Mouse (Mus musculus) liver, postnatal 0 days (tissue): ENCODE measurements around the gene Ulk2. TPM values are rescaled to one million over a fixed set of nuclear protein-coding genes. Genes with fewer than 3 reads are reported as not detected.

Source experiments
- ATAC-seq: fragments of 200-750 bp; cut with Nextera tagmentation; 2 replicates; pipeline ENCODE4 v1.8.0; 2017; ENCODE audit warnings: mild to moderate bottlenecking, moderate library complexity
- DNase-seq: peaks from one replicate; pipeline ENCODE4 v3.0.0-alpha.2; 2016
- H3K27ac ChIP-seq: fragments of 300-500 bp; sonication (generic); 2 replicates; pipeline ENCODE4 v1.5.1; 2014; ENCODE audit warnings: antibody characterized with exemption, moderate library complexity, mild to moderate bottlenecking, low read depth
- H3K27me3 ChIP-seq: fragments of 300-500 bp; sonication (generic); 2 replicates; pipeline ENCODE4 v1.6.1; 2014; ENCODE audit warnings: low read length, control low read depth, mixed read lengths; ENCODE audit not compliant: insufficient read depth
- H3K36me3 ChIP-seq: fragments of 300-500 bp; sonication (generic); replicated peaks from 2 replicates; pipeline ENCODE4 v1.6.1; 2014; ENCODE audit warnings: mild to moderate bottlenecking, control low read depth, low read length, moderate library complexity, mixed read lengths; ENCODE audit not compliant: insufficient read depth
- H3K4me1 ChIP-seq: fragments of 300-500 bp; sonication (generic); 2 replicates; pipeline ENCODE4 v1.6.1; 2014; ENCODE audit warnings: antibody characterized with exemption, mild to moderate bottlenecking, control low read depth; ENCODE audit not compliant: insufficient read depth
- H3K4me2 ChIP-seq: fragments of 300-500 bp; sonication (generic); 2 replicates; pipeline ENCODE4 v1.6.1; 2014; ENCODE audit warnings: low read depth, mild to moderate bottlenecking, low read length, moderate library complexity, mixed read lengths
- H3K4me3 ChIP-seq: fragments of 300-500 bp; sonication (generic); 2 replicates; pipeline ENCODE4 v1.5.1; 2014; ENCODE audit warnings: low read depth, low read length
- H3K9ac ChIP-seq: fragments of 300-500 bp; sonication (generic); replicated peaks from 2 replicates; pipeline ENCODE4 v1.6.1; 2014; ENCODE audit warnings: mild to moderate bottlenecking, moderate library complexity
- H3K9me3 ChIP-seq: fragments of 300-500 bp; sonication (generic); 2 replicates; pipeline ENCODE4 v1.6.1; 2016; ENCODE audit warnings: mild to moderate bottlenecking, control low read depth, low read length, mixed read lengths
- CTCF ChIP-seq: sonication (generic); IDR thresholded peaks from 2 replicates; pipeline ENCODE4 v1.5.1; 2016; ENCODE audit warnings: antibody characterized with exemption, low read depth
- EP300 ChIP-seq: IDR thresholded peaks from 2 replicates; pipeline ENCODE4 v1.6.1; 2016; ENCODE audit warnings: antibody characterized with exemption, low read depth, mild to moderate bottlenecking
- WGBS: fragments of 180-500 bp; shearing (Covaris S2); extraction: QIAGEN DNeasy Blood & Tissue Kit; methylation state at CpG from one replicate; pipeline ENCODE4 v1.1.7; 2014; ENCODE audit not compliant: insufficient replicate concordance; 5-methylcytosine and 5-hydroxymethylcytosine counted together
- polyA plus RNA-seq: library from polyadenylated mRNA; unstranded; fragments of >200 nt; fragmentation: Nextera tagmentation; extraction: Ambion mirVana; gene quantifications from 2 replicates; pipeline ENCODE4 v1.2.1, GENCODE M21; 2015

Ulk2 gene
- polyA plus RNA-seq, 1 experiment from 2014 or later, result 4.8 TPM

DNA sequence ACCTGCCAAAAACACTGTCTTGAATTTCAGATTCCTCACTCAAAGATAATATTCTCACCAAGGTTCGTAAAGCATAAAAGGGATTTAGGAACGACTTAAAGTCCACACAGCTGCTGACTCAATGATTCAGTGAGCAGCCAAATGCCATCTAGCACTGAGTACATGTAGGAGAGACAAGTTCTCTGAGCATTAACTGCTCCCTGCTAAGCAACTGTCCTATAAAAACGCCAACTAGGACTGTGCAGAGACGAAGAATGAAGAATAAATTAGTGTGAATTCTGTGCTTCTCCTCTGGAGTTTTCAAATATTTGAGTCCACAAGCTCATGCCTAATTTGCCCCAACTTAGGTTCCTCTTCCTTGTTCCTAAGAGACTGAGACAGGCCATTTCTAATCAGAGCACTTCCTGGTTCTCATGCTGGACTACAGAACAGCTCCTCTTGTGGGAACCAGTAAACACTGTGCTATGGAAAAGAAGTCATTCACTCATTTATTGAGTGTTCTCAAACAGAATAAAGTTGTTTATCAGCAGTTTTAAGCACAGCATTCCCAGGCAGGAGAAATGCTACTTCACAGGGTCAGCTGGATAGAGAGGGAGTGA lies 80.2 kb downstream of the Ulk2 start:
- H3K9me3 ChIP-seq, result no peaks in the 10 kb centered on the region
- no peak overlapping the region for H3K9ac ChIP-seq
- no peaks in the 10 kb centered on the region for H3K27me3 ChIP-seq
- H3K36me3 ChIP-seq, result peaks cover 23% of the 10 kb centered on the region
- TF ChIP-seq EP300 (no peak), CTCF (no peak)
- H3K4me3 ChIP-seq, result no peak overlapping the region
- no peak overlapping the region for H3K4me2 ChIP-seq
- WGBS, result 75% methylated on average over 4 of the region's 4 CpGs
- H3K4me1 ChIP-seq, result no peaks in the 10 kb centered on the region
- DNase-seq (no peak), ATAC-seq (no peak)
- 0 out of 2 replicates have a peak overlapping the region, but pooled peaks have one; percentile 1 for H3K27ac ChIP-seq

DNA sequence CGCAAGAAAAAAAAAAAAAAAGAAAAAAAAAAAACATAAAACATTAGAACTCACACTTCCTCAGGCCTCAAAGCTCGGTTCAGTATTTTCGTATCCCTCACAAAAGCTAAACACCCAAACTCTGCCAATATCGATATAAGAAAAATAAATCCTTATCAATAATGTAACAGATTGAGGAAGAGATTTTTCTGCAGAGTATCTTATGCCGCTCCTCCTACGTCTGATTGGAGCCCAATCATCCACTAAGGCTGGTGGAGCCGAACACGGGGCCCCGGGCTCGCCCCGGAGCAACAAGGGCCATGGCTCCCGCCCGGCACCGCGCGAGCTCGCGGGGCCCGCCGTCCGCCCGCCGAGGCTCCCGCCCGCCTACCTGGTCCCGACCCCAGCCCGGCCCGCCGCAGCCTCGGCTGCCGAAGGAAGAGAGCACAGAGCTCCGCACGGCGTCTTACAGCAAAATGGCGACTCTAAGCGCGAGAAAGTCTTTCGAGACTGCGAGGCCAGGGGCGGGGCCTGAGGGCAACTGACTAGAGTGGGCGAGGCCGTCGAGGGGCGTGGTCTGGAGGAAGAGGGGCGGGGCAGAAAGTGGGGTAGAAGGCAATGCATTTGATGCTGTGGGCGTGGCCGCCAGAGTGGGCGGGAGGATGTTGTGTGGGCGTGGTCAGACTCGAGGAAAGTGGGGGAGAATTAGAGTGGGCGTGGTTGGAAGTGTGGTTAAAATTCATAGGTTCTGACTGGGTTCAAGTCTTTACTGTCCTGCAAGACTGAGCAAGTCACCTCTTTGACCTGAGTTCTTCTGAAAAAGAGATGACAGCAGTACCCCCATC lies 93.1 kb downstream of the Ulk2 start, which contains the start of gene Prpsap2:
Gene Prpsap2, minus strand, starts transcription at position 505 of the 824 bp plus-strand sequence.
- peak within 1 kb of the TSS; percentile 85 for H3K9ac ChIP-seq
- no peaks in the 10 kb centered on the region for H3K27me3 ChIP-seq
- TF ChIP-seq CTCF, result no peak
- TF ChIP-seq EP300, result no peak
- peaks cover 9% of the 10 kb centered on the region; the same call in 1 of the 2 replicates for H3K4me1 ChIP-seq
- H3K36me3 ChIP-seq, result no peaks in the 10 kb centered on the region
- H3K27ac ChIP-seq, result peak within 1 kb of the TSS; percentile 97
- peak; percentile 100 for DNase-seq
- H3K4me2 ChIP-seq, result peak within 1 kb of the TSS; percentile 80
- H3K4me3 ChIP-seq, result peak within 1 kb of the TSS; percentile 79
- no peaks in the 10 kb centered on the region for H3K9me3 ChIP-seq
- under 1% methylated on average over 50 of the region's 51 CpGs for WGBS
- peak; percentile 97 for ATAC-seq

DNA sequence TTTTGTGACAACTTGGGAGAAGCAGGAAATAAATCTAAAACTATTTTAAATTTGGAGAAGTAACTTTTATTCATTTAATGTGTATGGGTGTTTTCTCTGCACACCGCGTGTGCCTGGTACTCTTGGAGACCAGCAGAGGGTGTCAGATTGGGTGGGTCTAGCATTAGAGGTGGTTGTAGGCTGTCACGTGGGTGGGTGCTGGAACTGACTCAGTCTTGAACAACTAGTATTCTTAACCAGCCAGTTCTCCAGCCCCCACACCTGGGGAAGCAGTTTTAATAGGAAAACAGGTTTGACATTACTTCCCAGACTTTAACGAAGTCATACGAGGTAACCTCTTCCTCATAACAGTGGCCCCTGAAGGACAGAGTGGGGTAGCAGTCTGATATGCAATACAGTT lies 94.4 kb downstream of the Ulk2 start:
- Histone ChIP-seq H3K9me3 (no peaks in the 10 kb centered on the region), H3K27me3 (no peaks in the 10 kb centered on the region), H3K9ac (no peak overlapping the region), H3K4me1 (peaks cover 11% of the 10 kb centered on the region; the same call in 1 of the 2 replicates), H3K4me3 (0 out of 2 replicates have a peak overlapping the region, but pooled peaks have one; percentile 79), H3K4me2 (peak overlapping the region; percentile 80), H3K27ac (no peak overlapping the region), H3K36me3 (no peaks in the 10 kb centered on the region)
- TF ChIP-seq CTCF, result peak; percentile 37
- no peak for TF ChIP-seq EP300
- 50% methylated on average over 5 of the region's 5 CpGs for WGBS
- peak; percentile 24 for DNase-seq
- no peak for ATAC-seq

- Histone ChIP-seq H3K27ac (no peak overlapping the region), H3K9me3 (no peaks in the 10 kb centered on the region), H3K36me3 (peaks cover 11% of the 10 kb centered on the region), H3K4me3 (no peak overlapping the region), H3K4me2 (no peak overlapping the region), H3K27me3 (no peaks in the 10 kb centered on the region), H3K9ac (no peak overlapping the region), H3K4me1 (peaks cover 11% of the 10 kb centered on the region; the same call in 1 of the 2 replicates)
- TF ChIP-seq CTCF (no peak), EP300 (no peak)
- ATAC-seq, result no peak
- WGBS, result 77% methylated on average over 2 of the region's 2 CpGs
- no peak for DNase-seq
These were observed 97.7 kb downstream of the Ulk2 start for GRCm38 (mm10) chr11:61757151-61757550.

DNA sequence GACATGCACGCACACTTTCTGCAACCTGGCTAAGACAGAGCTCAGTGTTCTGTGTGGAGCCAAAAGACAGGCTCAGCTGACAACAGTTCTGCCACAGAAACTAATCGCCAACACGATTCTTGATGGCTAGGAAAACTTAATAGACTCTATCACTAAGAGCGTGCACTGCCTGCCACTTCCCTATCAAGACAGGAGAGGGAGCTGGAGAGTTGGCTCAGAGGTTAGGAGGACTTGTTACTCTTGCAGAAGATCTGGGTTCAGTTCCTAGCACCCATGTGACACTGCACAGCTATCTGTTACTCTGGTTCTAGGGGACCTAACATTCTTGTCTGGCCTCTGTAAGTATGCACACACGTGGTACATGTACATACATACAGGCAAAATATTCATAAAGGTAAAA lies 103.3 kb downstream of the Ulk2 start:
- Histone ChIP-seq H3K9ac (no peak overlapping the region), H3K4me2 (no peak overlapping the region), H3K27me3 (no peaks in the 10 kb centered on the region), H3K4me3 (no peak overlapping the region), H3K36me3 (peaks cover 29% of the 10 kb centered on the region), H3K4me1 (0 out of 2 replicates have a peak, but pooled peaks cover under 1% of the 10 kb centered on the region), H3K9me3 (no peaks in the 10 kb centered on the region), H3K27ac (no peak overlapping the region)
- no peak for DNase-seq
- ATAC-seq, result no peak
- WGBS, result 75% methylated on average over 5 of the region's 5 CpGs
- no peak for TF ChIP-seq EP300
- TF ChIP-seq CTCF, result peak; percentile 74

DNA sequence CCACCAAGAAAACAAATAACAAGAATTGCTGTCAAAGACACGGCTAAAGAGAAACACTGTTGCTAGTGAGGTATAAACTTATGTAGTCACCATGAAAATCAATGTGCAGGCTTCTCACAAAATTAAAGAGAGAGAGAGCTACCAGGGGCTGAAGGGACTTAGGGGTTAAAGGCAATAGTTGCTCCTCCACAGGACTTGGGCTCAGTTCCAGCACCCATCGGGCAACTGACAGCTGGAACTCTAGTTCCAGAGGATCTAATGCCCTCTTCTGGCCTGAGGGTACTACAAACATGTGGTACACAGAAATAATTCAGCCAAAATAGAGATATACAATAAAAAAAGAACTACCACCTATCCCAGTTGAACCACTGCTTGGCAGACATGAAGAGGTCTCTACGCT lies 107.7 kb downstream of the Ulk2 start:
- Histone ChIP-seq H3K9me3 (no peaks in the 10 kb centered on the region), H3K4me3 (no peak overlapping the region), H3K4me2 (no peak overlapping the region), H3K9ac (no peak overlapping the region), H3K36me3 (peaks cover 34% of the 10 kb centered on the region), H3K27ac (no peak overlapping the region), H3K27me3 (no peaks in the 10 kb centered on the region), H3K4me1 (no peaks in the 10 kb centered on the region)
- DNase-seq, result no peak
- no peak for ATAC-seq
- WGBS, result 83% methylated on average over 3 of the region's 3 CpGs
- TF ChIP-seq CTCF (no peak), EP300 (no peak)
